27 mouse cellular contexts compared by ENCODE assay signal in the genomic region with DNA sequence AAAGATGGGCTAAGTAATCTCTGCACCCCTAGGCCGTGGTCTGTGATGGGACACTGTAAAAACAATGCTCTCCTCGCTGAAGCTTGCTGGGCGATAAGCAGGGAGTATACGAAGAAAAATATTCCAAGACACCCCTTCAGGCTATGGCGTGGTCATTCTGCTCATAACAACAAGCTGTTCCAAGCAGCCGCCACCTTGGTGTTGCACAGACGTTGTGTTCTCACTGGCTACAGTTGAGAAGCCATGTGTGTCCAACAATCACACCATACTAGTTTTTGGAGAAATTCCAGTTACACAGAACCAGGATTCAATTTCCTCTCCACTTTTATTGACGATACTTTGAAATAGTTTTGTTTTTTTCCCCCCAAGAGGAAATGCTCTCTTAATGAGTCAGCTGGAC. TPM values are rescaled to one million over a fixed set of nuclear protein-coding genes. Genes with fewer than 3 reads are reported as not detected.
A peak's percentile ranks its signal among the peaks of the same experiment; 100 is the strongest.
DNase-seq lines count a peak whose midpoint lies in the region; ATAC-seq and TF ChIP-seq lines count a peak whose summit lies in the region.
"Had no signal": no experiment of that assay in that cellular context is flagged by ENCODE, and none has a peak within 500 bp of the region (broad histone marks: within the 10 kb centered on the region; RNA-seq: fewer than 3 reads in every experiment).

No protein-coding gene starts in this region.

- POLR2A ChIA-PET in Patski (lab: Charles Lee): interaction anchor here (1.2 to 5.2 kb wide), 5 partner anchors 60 to 149 kb away, joined by 3 to 42 read pairs (median 4); a partner anchor contains a TSS

- no peaks in the 10 kb centered on the region for H3K9me3 ChIP-seq in kidney, postnatal 0 days (replicated peaks; ENCODE audit: low read length)
- H3K9me3 ChIP-seq: embryonic facial prominence, embryonic 13.5 days; embryonic facial prominence, embryonic 15.5 days; forebrain, embryonic 10.5 days; forebrain, embryonic 12.5 days; G1E had no signal

- no peak overlapping the region for H3K4me2 ChIP-seq in kidney, postnatal 0 days (ENCODE audit: low read length)
- H3K4me2 ChIP-seq: embryonic facial prominence, embryonic 13.5 days; embryonic facial prominence, embryonic 15.5 days; forebrain, embryonic 12.5 days had no signal

- in situ Hi-C loops in Patski (cut with MboI; ENCODE audit: low pct_unique_long_range_greater_than_20kb): loop anchor here (5.0 kb wide), 2 partner anchors 86 to 136 kb away; a partner anchor contains a TSS

- DNase-seq in kidney, adult 2 months: peak; percentile 66
- no peak for DNase-seq in kidney, adult 11 months
- DNase-seq in kidney, postnatal 0 days (ENCODE audit: low spot score): peak; percentile 6
- DNase-seq in kidney, postnatal 14 days: no peak
- peak; percentile 4 for DNase-seq in 3T3-L1 (ENCODE audit: low read depth, low spot score)
- DNase-seq in Patski (ENCODE audit: low read depth, low spot score): peak; percentile 34
- DNase-seq in liver: no peak
- DNase-seq: adrenal gland, adult 2 months; adrenal gland, postnatal 10 days; adrenal gland, postnatal 25 days; B cell, adult 2 months; cerebellum, adult 11 months; cerebellum, adult 18-20 months; cerebellum, adult 8-10 months; cerebellum, adult 9-11 months; cerebellum, postnatal 14 days; cerebellum, postnatal 36 days; embryo, embryonic 11 days had no signal

- H3K9ac ChIP-seq in kidney, postnatal 0 days (ENCODE audit: low read depth, low read length): no peak overlapping the region
- H3K9ac ChIP-seq: embryonic facial prominence, embryonic 13.5 days; embryonic facial prominence, embryonic 15.5 days; forebrain, embryonic 12.5 days had no signal

- TF ChIP-seq CTCF in kidney, adult 2 months (conservative IDR thresholded peaks at IDR 0.05; ENCODE audit: insufficient read depth, insufficient read length, low read depth, low read length): no peak
- no peak for TF ChIP-seq CTCF in kidney, postnatal 0 days (IDR thresholded peaks at IDR 0.05; ENCODE audit: low read depth)
- TF ChIP-seq CTCF in Patski (IDR thresholded peaks at IDR 0.05): no peak

- WGBS in kidney, adult 2 months: 31% methylated on average over 8 of the region's 8 CpGs
- WGBS in kidney, postnatal 0 days: 39% methylated on average over 8 of the region's 8 CpGs

- H3K4me1 ChIP-seq in kidney, adult 2 months (ENCODE audit: control insufficient read depth, insufficient read depth, low read length): peaks cover 19% of the 10 kb centered on the region
- peaks cover 4% of the 10 kb centered on the region for H3K4me1 ChIP-seq in kidney, postnatal 0 days (replicated peaks; ENCODE audit: insufficient read depth, low read length)

- H3K4me3 ChIP-seq in kidney, adult 2 months (ENCODE audit: insufficient read depth, low read depth, low read length): no peak overlapping the region
- H3K4me3 ChIP-seq in kidney, postnatal 0 days (replicated peaks; ENCODE audit: low read depth, low read length): no peak overlapping the region
- H3K4me3 ChIP-seq: embryonic facial prominence, embryonic 13.5 days; embryonic facial prominence, embryonic 15.5 days; erythroblast, embryonic 14.5 days; forebrain, embryonic 10.5 days; forebrain, embryonic 12.5 days had no signal

- CTCF ChIA-PET in Patski (lab: Charles Lee): interaction anchor here (0.9 to 2.5 kb wide), 5 partner anchors 10 to 149 kb away, joined by 3 to 7 read pairs (median 5); no protein-coding TSS in a partner anchor

- no peaks in the 10 kb centered on the region for H3K27me3 ChIP-seq in kidney, adult 2 months (replicated peaks; ENCODE audit: control insufficient read depth, insufficient read depth, low read length)
- H3K27me3 ChIP-seq in kidney, postnatal 0 days (ENCODE audit: insufficient read depth, low read length): no peaks in the 10 kb centered on the region
- H3K27me3 ChIP-seq in Patski: no peaks in the 10 kb centered on the region
- H3K27me3 ChIP-seq: embryonic facial prominence, embryonic 15.5 days had no signal

- H3K27ac ChIP-seq in kidney, adult 2 months (ENCODE audit: insufficient read depth, low read depth, low read length): peak overlapping the region; percentile 39; the same call in 1 of the 2 replicates
- H3K27ac ChIP-seq in kidney, postnatal 0 days: no peak overlapping the region
- H3K27ac ChIP-seq: embryonic facial prominence, embryonic 13.5 days; embryonic facial prominence, embryonic 15.5 days; forebrain, embryonic 10.5 days; forebrain, embryonic 12.5 days had no signal

- ATAC-seq in kidney, postnatal 0 days (replicated peaks; ENCODE audit: low FRiP score, low read depth): no peak
- ATAC-seq in Patski: no peak
- ATAC-seq: CD4-positive, CD25-positive, alpha-beta regulatory T cell, adult 4 months; forebrain, embryonic 14.5 days; forebrain, embryonic 16.5 days had no signal

- H3K36me3 ChIP-seq in kidney, adult 2 months (ENCODE audit: control insufficient read depth, insufficient read depth, low read length): no peaks in the 10 kb centered on the region
- H3K36me3 ChIP-seq in kidney, postnatal 0 days (ENCODE audit: insufficient read depth, low read length): no peaks in the 10 kb centered on the region
- H3K36me3 ChIP-seq: embryonic facial prominence, embryonic 13.5 days; embryonic facial prominence, embryonic 15.5 days; forebrain, embryonic 12.5 days had no signal

- TF ChIP-seq POLR2A in kidney, adult 2 months (IDR thresholded peaks at IDR 0.05; ENCODE audit: low read depth, low read length): no peak

RNA-seq across cellular contexts. Expression of a gene that starts 3.3 kb away (rescaled TPM):
- polyA plus RNA-seq in kidney, adult 2 months (2012; rRNA removed): 5.5 and 7.2 TPM in 2 replicates
- 32.5 and 34.8 TPM in 2 replicates for polyA plus RNA-seq in kidney, postnatal 0 days (2015; fragmentation: Nextera tagmentation; extraction: Ambion mirVana)
- 43.0 TPM for polyA plus RNA-seq in Patski (2021)

RNA-seq across cellular contexts. Expression of a gene that starts 25.7 kb away (rescaled TPM):
- polyA plus RNA-seq in kidney, adult 2 months (2012; rRNA removed): 21.0 and 25.8 TPM in 2 replicates
- 6.9 and 7.3 TPM in 2 replicates for polyA plus RNA-seq in kidney, postnatal 0 days (2015; fragmentation: Nextera tagmentation; extraction: Ambion mirVana)
- polyA plus RNA-seq in Patski (2021): 34.3 TPM

Comparison
In these comparisons a context has a peak if more than half of its experiments do, and no peak if none do; other contexts are left out.
1. DNase-seq: peak in kidney, adult 2 months (single experiment), kidney, postnatal 0 days (single experiment), 3T3-L1 (single experiment) and Patski (single experiment); none in kidney, adult 11 months (single experiment), kidney, postnatal 14 days (single experiment) and liver (single experiment).